Mouse (Mus musculus): ENCODE data around the gene Gpn2. TPM values are rescaled to one million over a fixed set of nuclear protein-coding genes. Genes with fewer than 3 reads are reported as not detected.

Gene Gpn2
- total and polyA plus RNA-seq, 3 experiments, result 35.9 to 36.8 (median 36.2) TPM

- Histone ChIP-seq H3K9me3 (replicated peaks; ENCODE audit: low read length) (no peaks in the 10 kb centered on the region), H3K4me1 (ENCODE audit: control insufficient read depth in 1 of 2, insufficient read depth in 2 of 2) (peaks cover 8 to 37% of the 10 kb centered on the region in 2 experiments), H3K4me3 (replicated peaks in 1 of 3; ENCODE audit: low read depth in 2 of 3, low read length in 2 of 3, poor library complexity in 1 of 3) (peak overlapping the region; percentile 18 to 81 (median 57)), H3K27me3 (replicated peaks) (no peaks in the 10 kb centered on the region), H3K9ac (ENCODE audit: insufficient read depth, low read depth) (peak overlapping the region; percentile 95), H3K79me2 (replicated peaks; ENCODE audit: control insufficient read depth, extremely low read depth, insufficient read depth, poor library complexity, severe bottlenecking) (peaks cover 38% of the 10 kb centered on the region), H3K27ac (ENCODE audit: insufficient read depth, low read depth) (no peak overlapping the region), H3K36me3 (replicated peaks in 1 of 2; ENCODE audit: control insufficient read depth in 1 of 2, insufficient read depth in 1 of 2, low read length in 1 of 2) (peaks cover 2 to 20% of the 10 kb centered on the region in 2 experiments), H3K4me2 (ENCODE audit: insufficient read depth, low read depth, poor library complexity, severe bottlenecking) (no peak overlapping the region)
- in situ Hi-C loops (cut with MboI; ENCODE audit: low pct_ligation_motif_present, low pct_unique_long_range_greater_than_20kb, low sequenced_read_pairs), result loop anchor here (5.0 kb wide), 1 partner anchor 36 kb away; no protein-coding TSS in a partner anchor
- TF ChIP-seq KAT2A (IDR thresholded peaks at IDR 0.05; ENCODE audit: insufficient replicate concordance, low read length) (no peak), JUN (IDR thresholded peaks at IDR 0.05; ENCODE audit: insufficient read depth, low read depth, low read length) (no peak), JUND (conservative IDR thresholded peaks at IDR 0.05; ENCODE audit: low read depth, low read length) (no peak), MAZ (IDR thresholded peaks at IDR 0.05; ENCODE audit: low read depth, low read length) (peak; percentile 71; the same call in 1 of the 2 replicates), SIN3A (IDR thresholded peaks at IDR 0.05; ENCODE audit: low read length) (no peak), CTCF (conservative IDR thresholded peaks at IDR 0.05 in 1 of 2, IDR thresholded peaks at IDR 0.05 in 1 of 2; ENCODE audit: low read depth in 2 of 2, low read length in 2 of 2) (peak in 1 of 2 experiments; percentile 73; a peak in 2 of 4 replicates), NELFE (IDR thresholded peaks at IDR 0.05; ENCODE audit: low read depth, low read length) (peak; percentile 30; the same call in 1 of the 2 replicates), POLR2AphosphoS2 (IDR thresholded peaks at IDR 0.05; ENCODE audit: low read depth, low read length) (no peak), POLR2A (IDR thresholded peaks at IDR 0.05; ENCODE audit: low read depth, low read length) (peak; percentile 30; the same call in 1 of the 2 replicates), EP300 (IDR thresholded peaks at IDR 0.05; ENCODE audit: low read length) (no peak), CHD1 (IDR thresholded peaks at IDR 0.05; ENCODE audit: low read depth, low read length) (no peak), NRF1 (IDR thresholded peaks at IDR 0.05; ENCODE audit: low read depth, low read length) (no peak), TBP (conservative IDR thresholded peaks at IDR 0.05; ENCODE audit: low read depth, low read length) (no peak), ETS1 (conservative IDR thresholded peaks at IDR 0.05; ENCODE audit: low read depth, low read length) (no peak), HCFC1 (IDR thresholded peaks at IDR 0.05; ENCODE audit: low read depth, low read length) (no peak), TCF12 (IDR thresholded peaks at IDR 0.05; ENCODE audit: low read depth, low read length) (0 out of 2 replicates have a peak, but pooled peaks have one; percentile 42), SMC3 (IDR thresholded peaks at IDR 0.05; ENCODE audit: low read depth, low read length) (no peak), BHLHE40 (IDR thresholded peaks at IDR 0.05; ENCODE audit: low read depth, low read length) (no peak)
- dilution Hi-C loops (cut with MboI; ENCODE audit: extremely low pct_ligation_motif_present, extremely low pct_unique_long_range_greater_than_20kb, low sequenced_read_pairs), result no loop called here
- no peak for DNase-seq (ENCODE audit: extremely low read depth)
These were observed 49.3 kb downstream of the Gpn2 start for GRCm38 (mm10) chr4:133633332-133634042.

DNA sequence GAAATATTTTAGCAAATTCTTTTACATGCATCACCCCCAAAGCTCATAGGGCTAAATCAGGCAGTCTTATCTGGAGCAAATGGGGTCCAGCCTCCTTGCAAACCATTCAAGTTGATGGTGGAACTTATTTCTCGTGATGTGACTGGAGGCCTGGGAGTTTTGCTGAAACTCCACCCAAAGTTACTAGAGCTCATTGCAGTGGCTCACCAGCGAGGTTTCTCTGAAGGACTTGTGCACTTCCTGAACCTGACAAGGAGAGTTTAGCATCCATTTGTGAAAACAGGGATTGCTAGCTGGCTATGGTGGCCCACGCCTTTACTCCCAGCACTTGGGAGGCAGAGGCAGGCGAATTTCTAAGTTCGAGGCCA lies 49.9 kb downstream of the Gpn2 start:
- dilution Hi-C loops (cut with MboI; ENCODE audit: extremely low pct_ligation_motif_present, extremely low pct_unique_long_range_greater_than_20kb, low sequenced_read_pairs) (no loop called here), in situ Hi-C loops (cut with MboI; ENCODE audit: low pct_ligation_motif_present, low pct_unique_long_range_greater_than_20kb, low sequenced_read_pairs) (loop anchor here (5.0 kb wide), 1 partner anchor 37 kb away; no protein-coding TSS in a partner anchor)
- Histone ChIP-seq H3K4me3 (replicated peaks in 1 of 3; ENCODE audit: low read depth in 2 of 3, low read length in 2 of 3, poor library complexity in 1 of 3) (no peak overlapping the region), H3K27ac (ENCODE audit: insufficient read depth, low read depth) (no peak overlapping the region), H3K36me3 (replicated peaks in 1 of 2; ENCODE audit: control insufficient read depth in 1 of 2, insufficient read depth in 1 of 2, low read length in 1 of 2) (peaks cover 2 to 20% of the 10 kb centered on the region in 2 experiments), H3K4me2 (ENCODE audit: insufficient read depth, low read depth, poor library complexity, severe bottlenecking) (no peak overlapping the region), H3K9me3 (replicated peaks; ENCODE audit: low read length) (no peaks in the 10 kb centered on the region), H3K9ac (ENCODE audit: insufficient read depth, low read depth) (no peak overlapping the region), H3K4me1 (ENCODE audit: control insufficient read depth in 1 of 2, insufficient read depth in 2 of 2) (peaks cover 8 to 31% of the 10 kb centered on the region in 2 experiments), H3K27me3 (replicated peaks) (no peaks in the 10 kb centered on the region), H3K79me2 (replicated peaks; ENCODE audit: control insufficient read depth, extremely low read depth, insufficient read depth, poor library complexity, severe bottlenecking) (peaks cover 37% of the 10 kb centered on the region)
- DNase-seq (ENCODE audit: extremely low read depth), result no peak
- TF ChIP-seq GABPA (IDR thresholded peaks at IDR 0.05; ENCODE audit: insufficient replicate concordance, low read depth, low read length) (no peak), ZMIZ1 (IDR thresholded peaks at IDR 0.05; ENCODE audit: low read depth, low read length) (no peak), SIN3A (IDR thresholded peaks at IDR 0.05; ENCODE audit: low read length) (no peak)

Other genes starting within 250 kb of the Gpn2 start
- 6.8 and 10.8 TPM in 2 replicates for gene Wdtc1, start 230.9 kb upstream of the Gpn2 start, total RNA-seq (2012; rRNA removed)
- gene Wdtc1, start 230.9 kb upstream of the Gpn2 start, total RNA-seq (2014; rRNA removed), result 2.8 and 3.0 TPM in 2 replicates
- gene Wdtc1, start 230.9 kb upstream of the Gpn2 start, polyA plus RNA-seq (2012; ENCODE audit: insufficient read length, low read depth), result 9.1 and 9.6 TPM in 2 replicates
- gene Slc9a1, start 214.7 kb upstream of the Gpn2 start, total RNA-seq (2012; rRNA removed), result 4.2 and 4.7 TPM in 2 replicates
- gene Slc9a1, start 214.7 kb upstream of the Gpn2 start, total RNA-seq (2014; rRNA removed), result 0.66 and 1.4 TPM in 2 replicates
- gene Slc9a1, start 214.7 kb upstream of the Gpn2 start, polyA plus RNA-seq (2012; ENCODE audit: insufficient read length, low read depth), result 12.0 and 16.7 TPM in 2 replicates
- 0.13 TPM in 1 of 2 replicates, not detected in the other for gene Tent5b, start 104.2 kb upstream of the Gpn2 start, total RNA-seq (2012; rRNA removed)
- gene Tent5b, start 104.2 kb upstream of the Gpn2 start, total RNA-seq (2014; rRNA removed), result not detected in 2 replicates
- not detected in 2 replicates for gene Tent5b, start 104.2 kb upstream of the Gpn2 start, polyA plus RNA-seq (2012; ENCODE audit: insufficient read length, low read depth)
- gene Trnp1, start 85.8 kb upstream of the Gpn2 start, total RNA-seq (2012; rRNA removed), result not detected in 2 replicates
- gene Trnp1, start 85.8 kb upstream of the Gpn2 start, total RNA-seq (2014; rRNA removed), result not detected in 2 replicates
- gene Trnp1, start 85.8 kb upstream of the Gpn2 start, polyA plus RNA-seq (2012; ENCODE audit: insufficient read length, low read depth), result not detected in 2 replicates
- not detected in 2 replicates for gene Kdf1, start 65.4 kb upstream of the Gpn2 start, total RNA-seq (2012; rRNA removed)
- not detected in 2 replicates for gene Kdf1, start 65.4 kb upstream of the Gpn2 start, total RNA-seq (2014; rRNA removed)
- not detected in 2 replicates for gene Kdf1, start 65.4 kb upstream of the Gpn2 start, polyA plus RNA-seq (2012; ENCODE audit: insufficient read length, low read depth)
- gene Nudc, start 38.4 kb upstream of the Gpn2 start, total RNA-seq (2012; rRNA removed), result 408 and 453 TPM in 2 replicates
- gene Nudc, start 38.4 kb upstream of the Gpn2 start, total RNA-seq (2014; rRNA removed), result 199 and 206 TPM in 2 replicates
- gene Nudc, start 38.4 kb upstream of the Gpn2 start, polyA plus RNA-seq (2012; ENCODE audit: insufficient read length, low read depth), result 718 and 764 TPM in 2 replicates
- not detected in 2 replicates for gene Nr0b2, start 31.0 kb upstream of the Gpn2 start, total RNA-seq (2012; rRNA removed)
- gene Nr0b2, start 31.0 kb upstream of the Gpn2 start, total RNA-seq (2014; rRNA removed), result not detected in 2 replicates
- gene Nr0b2, start 31.0 kb upstream of the Gpn2 start, polyA plus RNA-seq (2012; ENCODE audit: insufficient read length, low read depth), result not detected in 2 replicates
- 10.8 and 15.7 TPM in 2 replicates for gene Gpatch3, start 9.6 kb upstream of the Gpn2 start, total RNA-seq (2012; rRNA removed)
- 7.2 and 9.7 TPM in 2 replicates for gene Gpatch3, start 9.6 kb upstream of the Gpn2 start, total RNA-seq (2014; rRNA removed)
- 20.9 and 26.1 TPM in 2 replicates for gene Gpatch3, start 9.6 kb upstream of the Gpn2 start, polyA plus RNA-seq (2012; ENCODE audit: insufficient read length, low read depth)
- 0.97 and 1.0 TPM in 2 replicates for gene Sfn, start 17.8 kb downstream of the Gpn2 start, total RNA-seq (2012; rRNA removed)
- gene Sfn, start 17.8 kb downstream of the Gpn2 start, total RNA-seq (2014; rRNA removed), result 0.61 and 1.1 TPM in 2 replicates
- gene Sfn, start 17.8 kb downstream of the Gpn2 start, polyA plus RNA-seq (2012; ENCODE audit: insufficient read length, low read depth), result 2.0 and 2.8 TPM in 2 replicates
- gene Zdhhc18, start 65.8 kb downstream of the Gpn2 start, total RNA-seq (2012; rRNA removed), result 20.1 and 24.3 TPM in 2 replicates
- 13.7 and 15.9 TPM in 2 replicates for gene Zdhhc18, start 65.8 kb downstream of the Gpn2 start, total RNA-seq (2014; rRNA removed)
- 31.0 and 31.8 TPM in 2 replicates for gene Zdhhc18, start 65.8 kb downstream of the Gpn2 start, polyA plus RNA-seq (2012; ENCODE audit: insufficient read length, low read depth)
- 3.7 and 4.3 TPM in 2 replicates for gene Pigv, start 88.3 kb downstream of the Gpn2 start, total RNA-seq (2012; rRNA removed)
- 3.6 and 5.0 TPM in 2 replicates for gene Pigv, start 88.3 kb downstream of the Gpn2 start, total RNA-seq (2014; rRNA removed)
- 2.9 and 4.0 TPM in 2 replicates for gene Pigv, start 88.3 kb downstream of the Gpn2 start, polyA plus RNA-seq (2012; ENCODE audit: insufficient read length, low read depth)
- 17.9 and 19.1 TPM in 2 replicates for gene Arid1a, start 172.4 kb downstream of the Gpn2 start, total RNA-seq (2012; rRNA removed)
- 4.7 and 6.4 TPM in 2 replicates for gene Arid1a, start 172.4 kb downstream of the Gpn2 start, total RNA-seq (2014; rRNA removed)
- gene Arid1a, start 172.4 kb downstream of the Gpn2 start, polyA plus RNA-seq (2012; ENCODE audit: insufficient read length, low read depth), result 36.3 and 47.1 TPM in 2 replicates